Mouse (Mus musculus) forebrain, embryonic 12.5 days (tissue): ENCODE data around the gene Gm49510. TPM values are rescaled to one million over a fixed set of nuclear protein-coding genes. Genes with fewer than 3 reads are reported as not detected.

ENCODE experiments used
- ATAC-seq: fragments of 200-750 bp; cut with Nextera tagmentation; 2 replicates; pipeline ENCODE4 v1.8.0; 2017; ENCODE audit warnings: moderate TSS enrichment; ENCODE audit not compliant: low FRiP score
- H3K27ac ChIP-seq: fragments of 300-500 bp; sonication (generic); 2 replicates; pipeline ENCODE4 v1.5.1; 2016; ENCODE audit warnings: mild to moderate bottlenecking
- H3K27me3 ChIP-seq: fragments of 300-500 bp; sonication (generic); 2 replicates; pipeline ENCODE4 v1.6.1; 2016; ENCODE audit warnings: mild to moderate bottlenecking
- H3K36me3 ChIP-seq: fragments of 300-500 bp; sonication (generic); replicated peaks from 2 replicates; pipeline ENCODE4 v1.6.1; 2016; ENCODE audit warnings: mild to moderate bottlenecking
- H3K4me1 ChIP-seq: fragments of 300-500 bp; sonication (generic); 2 replicates; pipeline ENCODE4 v1.6.1; 2016
- H3K4me2 ChIP-seq: fragments of 300-500 bp; sonication (generic); 2 replicates; pipeline ENCODE4 v1.6.1; 2016; ENCODE audit warnings: mild to moderate bottlenecking, moderate library complexity
- H3K4me3 ChIP-seq: fragments of 300-500 bp; sonication (generic); replicated peaks from 2 replicates; pipeline ENCODE4 v1.5.1; 2016; ENCODE audit warnings: mild to moderate bottlenecking
- H3K9ac ChIP-seq: fragments of 300-500 bp; sonication (generic); 2 replicates; pipeline ENCODE4 v1.6.1; 2016; ENCODE audit warnings: mild to moderate bottlenecking
- H3K9me3 ChIP-seq: fragments of 300-500 bp; sonication (generic); 2 replicates; pipeline ENCODE4 v1.6.1; 2016
- WGBS: fragments of 180-500 bp; shearing (Covaris S2); methylation state at CpG from one replicate; pipeline ENCODE4 v1.1.7; 2016; 5-methylcytosine and 5-hydroxymethylcytosine counted together
- polyA plus RNA-seq: library from polyadenylated mRNA; unstranded; fragments of >200 nt; fragmentation: Nextera tagmentation; extraction: Ambion mirVana; gene quantifications from 2 replicates; pipeline ENCODE4 v1.2.1, GENCODE M21; 2016

The Gm49510 gene
- polyA plus RNA-seq: 0.18 TPM in 1 of 2 replicates, not detected in the other

GRCm38 (mm10) chr15:78899409-78899739 is at the start of gene Gm49510:
Gene Gm49510, plus strand, starts transcription at chr15:78899667.
- no peak for ATAC-seq
- Histone ChIP-seq H3K9me3 (no peaks in the 10 kb centered on the region), H3K9ac (peak within 1 kb of the TSS; percentile 68), H3K27me3 (peaks cover 37% of the 10 kb centered on the region), H3K4me3 (peak within 1 kb of the TSS; percentile 57), H3K27ac (no peak within 1 kb of the TSS; the same call in 1 of the 2 replicates), H3K4me1 (peaks cover 27% of the 10 kb centered on the region), H3K4me2 (peak within 1 kb of the TSS; percentile 95), H3K36me3 (0 out of 2 replicates have a peak, but pooled peaks cover 3% of the 10 kb centered on the region)
- 4% methylated on average over 17 of the region's 20 CpGs for WGBS

GRCm38 (mm10) chr15:78850059-78850824 is 49.2 kb upstream of the Gm49510 start:
- no peak overlapping the region for H3K27ac ChIP-seq

GRCm38 (mm10) chr15:78850944-78851343 is 48.5 kb upstream of the Gm49510 start:
- WGBS: 70% methylated on average over 6 of the region's 6 CpGs
- Histone ChIP-seq H3K9me3 (no peaks in the 10 kb centered on the region), H3K9ac (no peak overlapping the region), H3K27me3 (peaks cover 29% of the 10 kb centered on the region), H3K4me1 (peaks cover 6% of the 10 kb centered on the region; the same call in 1 of the 2 replicates), H3K27ac (no peak overlapping the region), H3K36me3 (no peaks in the 10 kb centered on the region), H3K4me3 (no peak overlapping the region), H3K4me2 (no peak overlapping the region)
- ATAC-seq: no peak

More at GRCm38 (mm10) chr15:78850059-78850824, 49.2 kb upstream of the Gm49510 start:
- H3K4me2 ChIP-seq: no peak overlapping the region
- H3K36me3 ChIP-seq: no peaks in the 10 kb centered on the region
- H3K27me3 ChIP-seq: peaks cover 36% of the 10 kb centered on the region
- peaks cover 6% of the 10 kb centered on the region; the same call in 1 of the 2 replicates for H3K4me1 ChIP-seq
- H3K4me3 ChIP-seq: no peak overlapping the region
- H3K9ac ChIP-seq: no peak overlapping the region
- H3K9me3 ChIP-seq: no peaks in the 10 kb centered on the region
- ATAC-seq: no peak
- 69% methylated on average over 15 of the region's 15 CpGs for WGBS

GRCm38 (mm10) chr15:78851505-78852153 is 47.8 kb upstream of the Gm49510 start:
- peak overlapping the region; percentile 24 for H3K4me2 ChIP-seq
- ATAC-seq: peak; percentile 81
- no peaks in the 10 kb centered on the region for H3K36me3 ChIP-seq
- H3K4me1 ChIP-seq: peaks cover 6% of the 10 kb centered on the region; the same call in 1 of the 2 replicates
- no peak overlapping the region for H3K9ac ChIP-seq
- H3K4me3 ChIP-seq: no peak overlapping the region
- H3K27ac ChIP-seq: no peak overlapping the region
- 18% methylated on average over 13 of the region's 13 CpGs for WGBS
- peaks cover 25% of the 10 kb centered on the region for H3K27me3 ChIP-seq
- H3K9me3 ChIP-seq: no peaks in the 10 kb centered on the region

- Histone ChIP-seq H3K9ac (no peak within 1 kb of the TSS), H3K9me3 (no peaks in the 10 kb centered on the region), H3K36me3 (no peaks in the 10 kb centered on the region), H3K27ac (no peak within 1 kb of the TSS), H3K27me3 (peaks cover 10% of the 10 kb centered on the region; the same call in 1 of the 2 replicates), H3K4me2 (no peak within 1 kb of the TSS), H3K4me3 (no peak within 1 kb of the TSS), H3K4me1 (peaks cover 6% of the 10 kb centered on the region; the same call in 1 of the 2 replicates)
- WGBS: 87% methylated on average over 8 of the region's 8 CpGs
- no peak for ATAC-seq
Measured at GRCm38 (mm10) chr15:78855303-78855965, 44.0 kb upstream of the Gm49510 start, which contains the start of gene Lgals2. Gene Lgals2, minus strand, starts transcription at chr15:78855529.

- WGBS: 87% methylated on average over 7 of the region's 7 CpGs
- Histone ChIP-seq H3K9ac (no peak overlapping the region), H3K27me3 (0 out of 2 replicates have a peak, but pooled peaks cover 4% of the 10 kb centered on the region), H3K36me3 (no peaks in the 10 kb centered on the region), H3K4me2 (no peak overlapping the region), H3K4me1 (no peaks in the 10 kb centered on the region), H3K9me3 (no peaks in the 10 kb centered on the region), H3K4me3 (no peak overlapping the region), H3K27ac (no peak overlapping the region)
- no peak for ATAC-seq
Measured at GRCm38 (mm10) chr15:78857009-78857408, 42.5 kb upstream of the Gm49510 start.

- no peaks in the 10 kb centered on the region for H3K36me3 ChIP-seq
- no peak overlapping the region for H3K27ac ChIP-seq
- no peak overlapping the region for H3K4me2 ChIP-seq
- ATAC-seq: no peak
- 0 out of 2 replicates have a peak, but pooled peaks cover 4% of the 10 kb centered on the region for H3K27me3 ChIP-seq
- no peak overlapping the region for H3K4me3 ChIP-seq
- H3K4me1 ChIP-seq: no peaks in the 10 kb centered on the region
- WGBS: 78% methylated on average over 4 of the region's 4 CpGs
- no peak overlapping the region for H3K9ac ChIP-seq
- H3K9me3 ChIP-seq: no peaks in the 10 kb centered on the region
Measured at GRCm38 (mm10) chr15:78859311-78859710, 40.2 kb upstream of the Gm49510 start.

- no peak for ATAC-seq
- H3K9me3 ChIP-seq: no peaks in the 10 kb centered on the region
- H3K27ac ChIP-seq: no peak overlapping the region
- H3K4me3 ChIP-seq: no peak overlapping the region
- 0 out of 2 replicates have a peak, but pooled peaks cover 4% of the 10 kb centered on the region for H3K27me3 ChIP-seq
- no peak overlapping the region for H3K9ac ChIP-seq
- 89% methylated on average over 6 of the region's 6 CpGs for WGBS
- H3K36me3 ChIP-seq: no peaks in the 10 kb centered on the region
- H3K4me1 ChIP-seq: no peaks in the 10 kb centered on the region
- H3K4me2 ChIP-seq: no peak overlapping the region
Measured at GRCm38 (mm10) chr15:78859714-78860113, 39.8 kb upstream of the Gm49510 start.

GRCm38 (mm10) chr15:78862280-78862679 is 37.2 kb upstream of the Gm49510 start:
- no peaks in the 10 kb centered on the region for H3K4me1 ChIP-seq
- 92% methylated on average over 5 of the region's 5 CpGs for WGBS
- H3K27me3 ChIP-seq: 0 out of 2 replicates have a peak, but pooled peaks cover 4% of the 10 kb centered on the region
- H3K9me3 ChIP-seq: no peaks in the 10 kb centered on the region
- H3K36me3 ChIP-seq: no peaks in the 10 kb centered on the region
- H3K9ac ChIP-seq: no peak overlapping the region
- ATAC-seq: no peak
- H3K4me3 ChIP-seq: no peak overlapping the region
- no peak overlapping the region for H3K27ac ChIP-seq
- no peak overlapping the region for H3K4me2 ChIP-seq

- no peaks in the 10 kb centered on the region for H3K36me3 ChIP-seq
- WGBS: 75% methylated on average over 2 of the region's 2 CpGs
Measured at GRCm38 (mm10) chr15:78863154-78863553, 36.3 kb upstream of the Gm49510 start.

GRCm38 (mm10) chr15:78863852-78864253 is 35.6 kb upstream of the Gm49510 start:
- WGBS: 43% methylated on average over 13 of the region's 13 CpGs
- H3K27ac ChIP-seq: no peak overlapping the region
- H3K27me3 ChIP-seq: 0 out of 2 replicates have a peak, but pooled peaks cover 4% of the 10 kb centered on the region
- no peaks in the 10 kb centered on the region for H3K36me3 ChIP-seq
- no peaks in the 10 kb centered on the region for H3K9me3 ChIP-seq
- H3K4me3 ChIP-seq: no peak overlapping the region
- no peak overlapping the region for H3K9ac ChIP-seq
- H3K4me2 ChIP-seq: no peak overlapping the region
- ATAC-seq: no peak
- H3K4me1 ChIP-seq: peaks cover 9% of the 10 kb centered on the region

More at GRCm38 (mm10) chr15:78863154-78863553, 36.3 kb upstream of the Gm49510 start:
- Histone ChIP-seq H3K27ac (no peak overlapping the region), H3K4me1 (peaks cover 2% of the 10 kb centered on the region; the same call in 1 of the 2 replicates), H3K9ac (no peak overlapping the region), H3K4me3 (no peak overlapping the region), H3K27me3 (0 out of 2 replicates have a peak, but pooled peaks cover 4% of the 10 kb centered on the region), H3K9me3 (no peaks in the 10 kb centered on the region), H3K4me2 (no peak overlapping the region)
- no peak for ATAC-seq

GRCm38 (mm10) chr15:78868398-78868797 is 31.1 kb upstream of the Gm49510 start:
- Histone ChIP-seq H3K9ac (no peak overlapping the region), H3K4me2 (peak overlapping the region; percentile 6; the same call in 1 of the 2 replicates), H3K27me3 (0 out of 2 replicates have a peak, but pooled peaks cover 4% of the 10 kb centered on the region), H3K9me3 (no peaks in the 10 kb centered on the region), H3K4me1 (peaks cover 15% of the 10 kb centered on the region), H3K4me3 (no peak overlapping the region), H3K36me3 (no peaks in the 10 kb centered on the region), H3K27ac (peak overlapping the region; percentile 74)
- 23% methylated on average over 9 of the region's 9 CpGs for WGBS
- peak; percentile 47; the same call in 1 of the 2 replicates for ATAC-seq
